Mouse (Mus musculus) G1E (cell line): ENCODE measurements around the gene Mas1.

ENCODE experiments used
- CTCF ChIP-seq: IDR thresholded peaks from 2 replicates; pipeline ENCODE4 v1.5.1; 2012; ENCODE audit warnings: low read depth, low read length, inconsistent platforms, mixed read lengths
- GATA1 ChIP-seq: IDR thresholded peaks from 2 replicates; pipeline ENCODE4 v1.6.1; 2012; ENCODE audit warnings: borderline replicate concordance, low read length, inconsistent platforms, mixed read lengths

GRCm38 (mm10) chr17:12791079-12791406 is 76.9 kb downstream of the Mas1 start:
- TF ChIP-seq CTCF (no peak), GATA1 (no peak)
